Mouse (Mus musculus): ENCODE data around the gene Phc2.
A peak's percentile ranks its signal among the peaks of the same experiment; 100 is the strongest.

Gene Phc2

GRCm38 (mm10) chr4:128691195-128691594, 36.7 kb downstream of the Phc2 start:
- no peak for DNase-seq (ENCODE audit: low read depth)

GRCm38 (mm10) chr4:128692149-128692925, 37.8 kb downstream of the Phc2 start:
- no peak for DNase-seq (ENCODE audit: low read depth)

- no peak for DNase-seq (ENCODE audit: low read depth)
Observed at GRCm38 (mm10) chr4:128693207-128693606, 38.7 kb downstream of the Phc2 start.

- DNase-seq (ENCODE audit: low read depth) = no peak
Observed at GRCm38 (mm10) chr4:128694315-128694714, 39.8 kb downstream of the Phc2 start.

GRCm38 (mm10) chr4:128695149-128695548, 40.6 kb downstream of the Phc2 start:
- no peak for DNase-seq (ENCODE audit: low read depth)

- DNase-seq (ENCODE audit: low read depth) = no peak
Observed at GRCm38 (mm10) chr4:128698011-128698861, 43.7 kb downstream of the Phc2 start.

GRCm38 (mm10) chr4:128699916-128700315, 45.4 kb downstream of the Phc2 start:
- no peak for DNase-seq (ENCODE audit: low read depth)

- DNase-seq (ENCODE audit: low read depth) = no peak
Observed at GRCm38 (mm10) chr4:128700543-128700942, 46.0 kb downstream of the Phc2 start.

GRCm38 (mm10) chr4:128705138-128705720, 50.7 kb downstream of the Phc2 start:
- no peak for DNase-seq (ENCODE audit: low read depth)

- DNase-seq (ENCODE audit: low read depth) = no peak
Observed at GRCm38 (mm10) chr4:128706626-128707025, 52.1 kb downstream of the Phc2 start.

GRCm38 (mm10) chr4:128707384-128707783, 52.9 kb downstream of the Phc2 start:
- DNase-seq (ENCODE audit: low read depth) = no peak

GRCm38 (mm10) chr4:128709061-128709780, 54.7 kb downstream of the Phc2 start:
- no peak for DNase-seq (ENCODE audit: low read depth)

- no peak for DNase-seq (ENCODE audit: low read depth)
Observed at GRCm38 (mm10) chr4:128709781-128710166, 55.3 kb downstream of the Phc2 start.

- no peak for DNase-seq (ENCODE audit: low read depth)
Observed at GRCm38 (mm10) chr4:128710286-128710685, 55.8 kb downstream of the Phc2 start.

- no peak for DNase-seq (ENCODE audit: low read depth)
Observed at GRCm38 (mm10) chr4:128710800-128711199, 56.3 kb downstream of the Phc2 start.

- peak; percentile 94 for DNase-seq (ENCODE audit: low read depth)
Observed at GRCm38 (mm10) chr4:128711455-128712135, 57.1 kb downstream of the Phc2 start.

GRCm38 (mm10) chr4:128712136-128712655, 57.7 kb downstream of the Phc2 start:
- no peak for DNase-seq (ENCODE audit: low read depth)

GRCm38 (mm10) chr4:128712941-128713340, 58.4 kb downstream of the Phc2 start:
- no peak for DNase-seq (ENCODE audit: low read depth)

GRCm38 (mm10) chr4:128715241-128716204, 61.0 kb downstream of the Phc2 start:
- DNase-seq (ENCODE audit: low read depth) = no peak

- DNase-seq (ENCODE audit: low read depth) = no peak
Observed at GRCm38 (mm10) chr4:128716279-128716678, 61.8 kb downstream of the Phc2 start.
